17 mouse cellular contexts compared by ENCODE assay signal in the genomic region with DNA sequence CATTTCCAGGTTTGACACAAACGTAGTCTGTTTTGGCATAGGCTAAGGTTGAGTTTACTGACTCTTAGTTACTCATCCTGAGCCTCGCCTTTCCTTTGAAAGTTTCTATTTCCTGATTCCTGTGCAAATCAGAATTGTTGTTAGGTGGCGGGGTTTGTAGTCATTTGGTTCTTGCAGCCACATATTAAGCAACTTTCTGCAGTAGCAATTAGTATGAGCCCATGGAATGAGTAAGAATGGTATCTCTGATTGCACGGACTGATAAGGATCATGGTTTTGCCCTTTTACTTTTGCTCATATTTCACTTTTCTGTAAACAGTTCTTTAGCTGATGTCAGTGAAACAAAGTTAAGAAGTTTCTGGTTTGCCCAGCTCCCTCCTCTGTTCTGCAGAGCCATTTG.
"Had no signal": no experiment of that assay in that cellular context is flagged by ENCODE, and none has a peak within 500 bp of the region (broad histone marks: within the 10 kb centered on the region; RNA-seq: fewer than 3 reads in every experiment).

No protein-coding gene starts in this region.

- H3K9me3 ChIP-seq: limb, embryonic 13.5 days; midbrain, embryonic 10.5 days; neural tube, embryonic 15.5 days had no signal

- H3K27ac ChIP-seq: layer of hippocampus, adult 2 months; limb, embryonic 13.5 days; liver, embryonic 14.5 days; midbrain, embryonic 10.5 days; neural tube, embryonic 15.5 days had no signal

- DNase-seq: kidney, adult 8-10 months; kidney, postnatal 36 days; left cerebral cortex, postnatal 4 days; lung, embryonic 14.5 days; lung, postnatal 10 days; lung, postnatal 4 days; midbrain, embryonic 14.5 days; right cerebral cortex, adult 18-20 months; right cerebral cortex, postnatal 25 days; thymus, adult 18-20 months; thymus, postnatal 14 days had no signal

- H3K4me2 ChIP-seq: limb, embryonic 13.5 days; lung, embryonic 14.5 days; neural tube, embryonic 15.5 days had no signal

- H3K4me1 ChIP-seq: limb, embryonic 13.5 days; midbrain, embryonic 10.5 days had no signal

- H3K4me3 ChIP-seq: layer of hippocampus, adult 2 months; limb, embryonic 13.5 days; midbrain, embryonic 10.5 days; myocyte; neural tube, embryonic 15.5 days had no signal

- H3K9ac ChIP-seq: limb, embryonic 13.5 days; liver, embryonic 14.5 days; lung, embryonic 14.5 days; neural tube, embryonic 15.5 days had no signal

- H3K27me3 ChIP-seq: limb, embryonic 13.5 days; neural tube, embryonic 15.5 days had no signal
